In genomic region chr11:31373438-31373837, GRCm38 (mm10) we compare ENCODE assay signal across 9 mouse cellular contexts. TPM values are rescaled to one million over a fixed set of nuclear protein-coding genes. Genes with fewer than 3 reads are reported as not detected.
DNase-seq lines count a peak whose midpoint lies in the region; ATAC-seq and TF ChIP-seq lines count a peak whose summit lies in the region.
"Had no signal": no experiment of that assay in that cellular context is flagged by ENCODE, and none has a peak within 500 bp of the region (broad histone marks: within the 10 kb centered on the region; RNA-seq: fewer than 3 reads in every experiment).

No protein-coding gene starts in this region.

- no peak overlapping the region for H3K9ac ChIP-seq in hindbrain, embryonic 11.5 days (ENCODE audit: low read depth, low read length)
- no peak overlapping the region for H3K9ac ChIP-seq in hindbrain, embryonic 12.5 days
- H3K9ac ChIP-seq in CH12.LX (ENCODE audit: insufficient read depth, low read depth), result no peak overlapping the region
- H3K9ac ChIP-seq: limb, embryonic 12.5 days had no signal

- TF ChIP-seq EP300 in CH12.LX (IDR thresholded peaks at IDR 0.05; ENCODE audit: low read length), result no peak

- in situ Hi-C loops in CH12.LX (cut with MboI; ENCODE audit: low pct_ligation_motif_present, low pct_unique_long_range_greater_than_20kb, low sequenced_read_pairs), result no loop called here

- dilution Hi-C loops in CH12.LX (cut with MboI; ENCODE audit: extremely low pct_ligation_motif_present, extremely low pct_unique_long_range_greater_than_20kb, low sequenced_read_pairs), result no loop called here

- peak; percentile 86 to 94 for TF ChIP-seq CTCF in CH12.LX (conservative IDR thresholded peaks at IDR 0.05 in 1 of 2, IDR thresholded peaks at IDR 0.05 in 1 of 2; ENCODE audit: low read depth in 2 of 2, low read length in 2 of 2)

- no peak overlapping the region for H3K27ac ChIP-seq in hindbrain, embryonic 11.5 days (ENCODE audit: low read depth, low read length)
- H3K27ac ChIP-seq in hindbrain, embryonic 12.5 days, result no peak overlapping the region
- no peak overlapping the region for H3K27ac ChIP-seq in CH12.LX (ENCODE audit: insufficient read depth, low read depth)
- H3K27ac ChIP-seq: limb, embryonic 12.5 days had no signal

- no peaks in the 10 kb centered on the region for H3K79me2 ChIP-seq in CH12.LX (replicated peaks; ENCODE audit: control insufficient read depth, extremely low read depth, insufficient read depth, poor library complexity, severe bottlenecking)

- H3K4me1 ChIP-seq in hindbrain, embryonic 11.5 days (replicated peaks; ENCODE audit: control insufficient read depth, insufficient read depth, low read length), result peaks cover 5% of the 10 kb centered on the region
- peaks cover 23% of the 10 kb centered on the region for H3K4me1 ChIP-seq in hindbrain, embryonic 12.5 days
- peaks cover 0 to 22% of the 10 kb centered on the region in 2 experiments; a peak in 2 of 4 replicates for H3K4me1 ChIP-seq in CH12.LX (ENCODE audit: control insufficient read depth in 1 of 2, insufficient read depth in 2 of 2)

- 70% methylated on average over 7 of the region's 7 CpGs for WGBS in hindbrain, embryonic 11.5 days
- 67% methylated on average over 7 of the region's 7 CpGs for WGBS in hindbrain, embryonic 12.5 days

- peaks cover 20% of the 10 kb centered on the region for H3K27me3 ChIP-seq in hindbrain, embryonic 11.5 days (ENCODE audit: control insufficient read depth, insufficient read depth, low read length)
- H3K27me3 ChIP-seq in hindbrain, embryonic 12.5 days, result peaks cover 44% of the 10 kb centered on the region
- H3K27me3 ChIP-seq in CH12.LX (replicated peaks), result no peaks in the 10 kb centered on the region

- H3K36me3 ChIP-seq in hindbrain, embryonic 11.5 days (ENCODE audit: control insufficient read depth, insufficient read depth, low read length), result no peaks in the 10 kb centered on the region
- H3K36me3 ChIP-seq in hindbrain, embryonic 12.5 days, result no peaks in the 10 kb centered on the region
- H3K36me3 ChIP-seq in CH12.LX (replicated peaks in 1 of 2; ENCODE audit: control insufficient read depth in 1 of 2, insufficient read depth in 1 of 2, low read length in 1 of 2), result no peaks in the 10 kb centered on the region
- H3K36me3 ChIP-seq: limb, embryonic 12.5 days had no signal

- no peak overlapping the region for H3K4me3 ChIP-seq in hindbrain, embryonic 11.5 days (ENCODE audit: low read depth, low read length)
- H3K4me3 ChIP-seq in hindbrain, embryonic 12.5 days, result no peak overlapping the region
- H3K4me3 ChIP-seq in CH12.LX (replicated peaks in 1 of 3; ENCODE audit: low read depth in 2 of 3, low read length in 2 of 3, poor library complexity in 1 of 3), result no peak overlapping the region
- H3K4me3 ChIP-seq: limb, embryonic 12.5 days had no signal

- no peaks in the 10 kb centered on the region for H3K9me3 ChIP-seq in hindbrain, embryonic 11.5 days (ENCODE audit: control insufficient read depth, low read length)
- no peaks in the 10 kb centered on the region for H3K9me3 ChIP-seq in hindbrain, embryonic 12.5 days (replicated peaks)
- peaks cover 28% of the 10 kb centered on the region for H3K9me3 ChIP-seq in CH12.LX (replicated peaks; ENCODE audit: low read length)
- H3K9me3 ChIP-seq: limb, embryonic 12.5 days had no signal

- ATAC-seq in hindbrain, embryonic 11.5 days (ENCODE audit: low FRiP score), result no peak
- ATAC-seq in hindbrain, embryonic 12.5 days (ENCODE audit: low FRiP score), result no peak

- no peak for TF ChIP-seq POLR2A in CH12.LX (IDR thresholded peaks at IDR 0.05; ENCODE audit: low read depth, low read length)

- DNase-seq in hindbrain, embryonic 11.5 days (ENCODE audit: low spot score), result peak; percentile 56
- peak; percentile 87 for DNase-seq in CH12.LX (ENCODE audit: extremely low read depth)
- peak; percentile 74 for DNase-seq in adrenal gland, postnatal 10 days
- peak; percentile 67 for DNase-seq in induced T-regulatory cell, adult 2 months (ENCODE audit: low read depth)
- DNase-seq in lung, postnatal 25 days (ENCODE audit: low spot score), result peak; percentile 47
- no peak for DNase-seq in frontal cortex, postnatal 14 days (ENCODE audit: low spot score in 2 of 2)
- DNase-seq in right cerebral cortex, postnatal 25 days, result no peak

- TF ChIP-seq RAD21 in CH12.LX (IDR thresholded peaks at IDR 0.05; ENCODE audit: low read depth, low read length), result peak; percentile 98

- H3K4me2 ChIP-seq in hindbrain, embryonic 11.5 days (replicated peaks; ENCODE audit: low read depth, low read length), result no peak overlapping the region
- H3K4me2 ChIP-seq in hindbrain, embryonic 12.5 days (replicated peaks), result no peak overlapping the region
- no peak overlapping the region for H3K4me2 ChIP-seq in CH12.LX (ENCODE audit: insufficient read depth, low read depth, poor library complexity, severe bottlenecking)
- H3K4me2 ChIP-seq: limb, embryonic 12.5 days had no signal

TF ChIP-seq in CH12.LX, 34 proteins besides CTCF, POLR2A, EP300 and RAD21:
- TF ChIP-seq JUND (conservative IDR thresholded peaks at IDR 0.05; ENCODE audit: low read depth, low read length), result no peak
- peak; percentile 89 for TF ChIP-seq SMC3 (IDR thresholded peaks at IDR 0.05; ENCODE audit: low read depth, low read length)
- TF ChIP-seq NELFE (IDR thresholded peaks at IDR 0.05; ENCODE audit: low read depth, low read length), result peak; percentile 32; the same call in 1 of the 2 replicates
- TF ChIP-seq GABPA (IDR thresholded peaks at IDR 0.05; ENCODE audit: insufficient replicate concordance, low read depth, low read length), result no peak
TF ChIP-seq in CH12.LX: peak in this region for 2.

RNA-seq across cellular contexts. Expression of gene Stc2, which starts 3.6 kb away (rescaled TPM):
- 0.64 and 0.96 TPM in 2 replicates for polyA plus RNA-seq in hindbrain, embryonic 11.5 days (2014; fragmentation: Nextera tagmentation; extraction: Ambion mirVana)
- polyA plus RNA-seq in hindbrain, embryonic 12.5 days (2016; fragmentation: Nextera tagmentation; extraction: Ambion mirVana), result 0.77 and 1.0 TPM in 2 replicates
- total RNA-seq in CH12.LX (2012; rRNA removed), result not detected in 2 replicates
- total RNA-seq in CH12.LX (2014; rRNA removed), result not detected in 2 replicates
- not detected in 2 replicates for polyA plus RNA-seq in CH12.LX (2012; ENCODE audit: insufficient read length, low read depth)
- 1 to 10 TPM; 1.6 to 2.8 TPM for total RNA-seq in adrenal gland, postnatal 10 days (2021)

Comparison
In these comparisons a context has a peak if more than half of its experiments do, and no peak if none do; other contexts are left out.
1. DNase-seq: peak in hindbrain, embryonic 11.5 days (single experiment), CH12.LX (single experiment), adrenal gland, postnatal 10 days (single experiment), induced T-regulatory cell, adult 2 months (single experiment) and lung, postnatal 25 days (single experiment); none in frontal cortex, postnatal 14 days (0 of 2) and right cerebral cortex, postnatal 25 days (single experiment).